Mouse (Mus musculus): ENCODE measurements at regions not wholly inside any gene's neighbourhood (a gene's known extent, or its start where the extent isn't known, plus 50 kb on each side); places are given as distances from the start of the nearest gene placed in this dataset.

- no peak for ATAC-seq (ENCODE audit: insufficient number of reproducible peaks, low FRiP score, low TSS enrichment, low read depth)
- 26% methylated on average over 8 of the region's 8 CpGs for WGBS
- Histone ChIP-seq H3K27me3 (no peaks in the 10 kb centered on the region), H3K4me1 (no peaks in the 10 kb centered on the region; the same call in 1 of the 2 replicates), H3K27ac (replicated peaks) (no peak overlapping the region), H3K4me2 (replicated peaks) (peak overlapping the region; percentile 19; the same call in 1 of the 2 replicates), H3K9ac (no peak overlapping the region), H3K4me3 (replicated peaks) (0 out of 2 replicates have a peak overlapping the region, but pooled peaks have one; percentile 5), H3K36me3 (no peaks in the 10 kb centered on the region), H3K9me3 (replicated peaks) (no peaks in the 10 kb centered on the region)
Measured at GRCm38 (mm10) chr8:79828763-79829542, 117.3 kb downstream of the Anapc10 start.

- ATAC-seq (ENCODE audit: insufficient number of reproducible peaks, low FRiP score, low TSS enrichment, low read depth) = no peak
- no peaks in the 10 kb centered on the region for H3K27me3 ChIP-seq
- H3K4me2 ChIP-seq (replicated peaks) = peak overlapping the region; percentile 19; the same call in 1 of the 2 replicates
- no peaks in the 10 kb centered on the region; the same call in 1 of the 2 replicates for H3K4me1 ChIP-seq
- 0 out of 2 replicates have a peak overlapping the region, but pooled peaks have one; percentile 5 for H3K4me3 ChIP-seq (replicated peaks)
- no peak overlapping the region for H3K27ac ChIP-seq (replicated peaks)
- no peaks in the 10 kb centered on the region for H3K9me3 ChIP-seq (replicated peaks)
- no peaks in the 10 kb centered on the region for H3K36me3 ChIP-seq
- WGBS = 33% methylated on average over 11 of the region's 11 CpGs
- no peak overlapping the region for H3K9ac ChIP-seq
Measured at GRCm38 (mm10) chr8:79829543-79829890, 117.9 kb downstream of the Anapc10 start.

- Histone ChIP-seq H3K27ac (replicated peaks) (no peak overlapping the region), H3K36me3 (no peaks in the 10 kb centered on the region), H3K4me2 (replicated peaks) (peak overlapping the region; percentile 34), H3K9ac (no peak overlapping the region), H3K9me3 (replicated peaks) (no peaks in the 10 kb centered on the region), H3K4me1 (no peaks in the 10 kb centered on the region; the same call in 1 of the 2 replicates), H3K27me3 (no peaks in the 10 kb centered on the region), H3K4me3 (replicated peaks) (0 out of 2 replicates have a peak overlapping the region, but pooled peaks have one; percentile 6)
- no peak for ATAC-seq (ENCODE audit: insufficient number of reproducible peaks, low FRiP score, low TSS enrichment, low read depth)
- 39% methylated on average over 19 of the region's 19 CpGs for WGBS
Measured at GRCm38 (mm10) chr8:79829941-79830633, 118.5 kb downstream of the Anapc10 start.

GRCm38 (mm10) chr8:79838961-79839360, 127.3 kb downstream of the Anapc10 start:
- H3K4me1 ChIP-seq = no peaks in the 10 kb centered on the region
- H3K27me3 ChIP-seq = no peaks in the 10 kb centered on the region
- H3K9ac ChIP-seq = no peak overlapping the region
- H3K27ac ChIP-seq (replicated peaks) = no peak overlapping the region
- no peaks in the 10 kb centered on the region for H3K9me3 ChIP-seq (replicated peaks)
- ATAC-seq (ENCODE audit: insufficient number of reproducible peaks, low FRiP score, low TSS enrichment, low read depth) = no peak
- no peak overlapping the region for H3K4me2 ChIP-seq (replicated peaks)
- no peaks in the 10 kb centered on the region for H3K36me3 ChIP-seq
- H3K4me3 ChIP-seq (replicated peaks) = no peak overlapping the region
- 90% methylated on average over 1 of the region's 1 CpGs for WGBS

- peak; percentile 63 for ATAC-seq (ENCODE audit: insufficient number of reproducible peaks, low FRiP score, low TSS enrichment, low read depth)
- no peak overlapping the region for H3K4me3 ChIP-seq (replicated peaks)
Measured at GRCm38 (mm10) chr8:79849982-79850514, 138.4 kb downstream of the Anapc10 start.

GRCm38 (mm10) chr8:79850519-79850918, 138.9 kb downstream of the Anapc10 start:
- 50% methylated on average over 6 of the region's 6 CpGs for WGBS
- ATAC-seq (ENCODE audit: insufficient number of reproducible peaks, low FRiP score, low TSS enrichment, low read depth) = no peak
- H3K27ac ChIP-seq (replicated peaks) = peak overlapping the region; percentile 17; the same call in 1 of the 2 replicates
- no peaks in the 10 kb centered on the region for H3K27me3 ChIP-seq
- no peaks in the 10 kb centered on the region for H3K4me1 ChIP-seq
- no peaks in the 10 kb centered on the region for H3K9me3 ChIP-seq (replicated peaks)
- no peak overlapping the region for H3K9ac ChIP-seq
- no peak overlapping the region for H3K4me3 ChIP-seq (replicated peaks)
- no peak overlapping the region for H3K4me2 ChIP-seq (replicated peaks)
- no peaks in the 10 kb centered on the region for H3K36me3 ChIP-seq

More at GRCm38 (mm10) chr8:79849982-79850514, 138.4 kb downstream of the Anapc10 start:
- Histone ChIP-seq H3K9ac (no peak overlapping the region), H3K4me2 (replicated peaks) (no peak overlapping the region), H3K4me1 (no peaks in the 10 kb centered on the region), H3K27me3 (no peaks in the 10 kb centered on the region), H3K27ac (replicated peaks) (peak overlapping the region; percentile 17; the same call in 1 of the 2 replicates), H3K9me3 (replicated peaks) (no peaks in the 10 kb centered on the region), H3K36me3 (no peaks in the 10 kb centered on the region)
- 56% methylated on average over 7 of the region's 7 CpGs for WGBS

- Histone ChIP-seq H3K9me3 (replicated peaks) (no peaks in the 10 kb centered on the region), H3K27me3 (no peaks in the 10 kb centered on the region), H3K4me3 (replicated peaks) (no peak overlapping the region), H3K36me3 (no peaks in the 10 kb centered on the region), H3K4me1 (no peaks in the 10 kb centered on the region), H3K4me2 (replicated peaks) (no peak overlapping the region), H3K9ac (no peak overlapping the region), H3K27ac (replicated peaks) (no peak overlapping the region)
- ATAC-seq (ENCODE audit: insufficient number of reproducible peaks, low FRiP score, low TSS enrichment, low read depth) = no peak
- WGBS = 59% methylated on average over 7 of the region's 7 CpGs
Measured at GRCm38 (mm10) chr8:79872416-79873077, 160.9 kb downstream of the Anapc10 start.

- Histone ChIP-seq H3K9me3 (replicated peaks) (no peaks in the 10 kb centered on the region), H3K4me3 (replicated peaks) (no peak overlapping the region), H3K4me1 (no peaks in the 10 kb centered on the region), H3K27ac (replicated peaks) (no peak overlapping the region), H3K4me2 (replicated peaks) (no peak overlapping the region), H3K27me3 (no peaks in the 10 kb centered on the region), H3K36me3 (no peaks in the 10 kb centered on the region), H3K9ac (no peak overlapping the region)
- no peak for ATAC-seq (ENCODE audit: insufficient number of reproducible peaks, low FRiP score, low TSS enrichment, low read depth)
- WGBS = 56% methylated on average over 6 of the region's 6 CpGs
Measured at GRCm38 (mm10) chr8:79907971-79908370, 149.8 kb downstream of the Hhip start.

Measured in embryonic facial prominence, embryonic 15.5 days (tissue).